Mouse (Mus musculus) lung, postnatal 0 days (tissue): Measurements from ENCODE around the gene Ago3. TPM values are rescaled to one million over a fixed set of nuclear protein-coding genes. Genes with fewer than 3 reads are reported as not detected.
A peak's percentile ranks its signal among the peaks of the same experiment; 100 is the strongest.

Experiments
- ATAC-seq: fragments of 200-750 bp; cut with Nextera tagmentation; 2 replicates; pipeline ENCODE4 v1.8.0; 2017; ENCODE audit warnings: moderate library complexity
- DNase-seq: peaks from one replicate; pipeline ENCODE4 v3.0.0-alpha.2; 2016; ENCODE audit warnings: low spot score
- H3K27ac ChIP-seq: fragments of 300-500 bp; sonication (generic); 2 replicates; pipeline ENCODE4 v1.5.1; 2014; ENCODE audit warnings: antibody characterized with exemption, mild to moderate bottlenecking, low read length, mixed read lengths
- H3K27me3 ChIP-seq: fragments of 300-500 bp; sonication (generic); replicated peaks from 2 replicates; pipeline ENCODE4 v1.6.1; 2014; ENCODE audit warnings: low read length, mixed read lengths; ENCODE audit not compliant: insufficient read depth
- H3K36me3 ChIP-seq: fragments of 300-500 bp; sonication (generic); 2 replicates; pipeline ENCODE4 v1.6.1; 2014; ENCODE audit warnings: low read length, mixed read lengths; ENCODE audit not compliant: insufficient read depth
- H3K4me1 ChIP-seq: fragments of 300-500 bp; sonication (generic); 2 replicates; pipeline ENCODE4 v1.6.1; 2014; ENCODE audit warnings: antibody characterized with exemption, low read depth, low read length, mixed read lengths; ENCODE audit not compliant: insufficient read depth
- H3K4me2 ChIP-seq: fragments of 300-500 bp; sonication (generic); replicated peaks from 2 replicates; pipeline ENCODE4 v1.6.1; 2014; ENCODE audit warnings: low read depth, mild to moderate bottlenecking, low read length, moderate library complexity, mixed read lengths
- H3K4me3 ChIP-seq: fragments of 300-500 bp; sonication (generic); 2 replicates; pipeline ENCODE4 v1.5.1; 2014; ENCODE audit warnings: low read depth, low read length
- H3K9ac ChIP-seq: fragments of 300-500 bp; sonication (generic); replicated peaks from 2 replicates; pipeline ENCODE4 v1.6.1; 2014; ENCODE audit warnings: low read depth, mild to moderate bottlenecking
- H3K9me3 ChIP-seq: fragments of 300-500 bp; sonication (generic); 2 replicates; pipeline ENCODE4 v1.6.1; 2016; ENCODE audit warnings: low read length, mixed read lengths
- CTCF ChIP-seq: IDR thresholded peaks from 2 replicates; pipeline ENCODE4 v1.5.1; 2016; ENCODE audit warnings: antibody characterized with exemption, mild to moderate bottlenecking
- EP300 ChIP-seq: IDR thresholded peaks from 2 replicates; pipeline ENCODE4 v1.6.1; 2016; ENCODE audit warnings: antibody characterized with exemption, mild to moderate bottlenecking, control low read depth
- WGBS: fragments of 180-500 bp; shearing (Covaris S2); extraction: QIAGEN DNeasy Blood & Tissue Kit; methylation state at CpG from one replicate; pipeline ENCODE4 v1.1.7; 2014; 5-methylcytosine and 5-hydroxymethylcytosine counted together
- polyA plus RNA-seq: library from polyadenylated mRNA; unstranded; fragments of >200 nt; fragmentation: Nextera tagmentation; extraction: Ambion mirVana; gene quantifications from 2 replicates; pipeline ENCODE4 v1.2.1, GENCODE M21; 2015

The Ago3 gene
- polyA plus RNA-seq, 1 experiment from 2014 or later: 8.6 TPM

GRCm38 (mm10) chr4:126466251-126466750 lies 36.9 kb upstream of the Ago3 start:
- H3K9ac ChIP-seq: no peak overlapping the region
- H3K9me3 ChIP-seq: no peaks in the 10 kb centered on the region
- WGBS: 35% methylated on average over 8 of the region's 8 CpGs
- no peak for ATAC-seq
- no peak overlapping the region for H3K27ac ChIP-seq
- no peak for TF ChIP-seq EP300
- TF ChIP-seq CTCF: no peak
- H3K4me3 ChIP-seq: no peak overlapping the region
- no peaks in the 10 kb centered on the region for H3K27me3 ChIP-seq
- H3K4me1 ChIP-seq: peaks cover 16% of the 10 kb centered on the region; the same call in 1 of the 2 replicates
- no peaks in the 10 kb centered on the region for H3K36me3 ChIP-seq
- H3K4me2 ChIP-seq: no peak overlapping the region
- no peak for DNase-seq

DNA sequence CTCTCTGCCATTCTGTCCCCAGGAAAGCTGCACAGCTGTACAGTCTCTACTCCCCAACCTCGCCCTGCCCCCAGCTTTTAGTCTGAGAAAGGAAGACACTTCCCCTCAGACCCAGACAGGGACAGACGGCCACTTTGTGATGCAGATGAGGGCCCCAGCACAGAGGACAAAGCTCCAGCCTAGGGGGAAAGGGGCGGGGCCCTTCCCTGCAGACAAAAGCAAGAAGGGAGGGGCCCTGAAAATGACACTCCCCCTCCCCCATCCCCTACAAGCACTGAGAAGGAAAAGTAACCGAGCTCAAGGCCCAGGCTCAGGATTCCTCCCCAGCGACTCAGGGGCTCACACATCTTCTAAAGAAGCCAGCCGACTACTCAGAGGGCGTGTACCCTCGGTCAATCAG lies 36.5 kb upstream of the Ago3 start:
- Histone ChIP-seq H3K4me3 (no peak overlapping the region), H3K9me3 (no peaks in the 10 kb centered on the region), H3K27me3 (no peaks in the 10 kb centered on the region), H3K9ac (no peak overlapping the region), H3K36me3 (no peaks in the 10 kb centered on the region), H3K4me1 (peaks cover 16% of the 10 kb centered on the region; the same call in 1 of the 2 replicates), H3K27ac (no peak overlapping the region), H3K4me2 (0 out of 2 replicates have a peak overlapping the region, but pooled peaks have one; percentile 2)
- 16% methylated on average over 8 of the region's 8 CpGs for WGBS
- ATAC-seq (no peak), DNase-seq (peak; percentile 58)
- TF ChIP-seq EP300: no peak
- TF ChIP-seq CTCF: no peak

DNA sequence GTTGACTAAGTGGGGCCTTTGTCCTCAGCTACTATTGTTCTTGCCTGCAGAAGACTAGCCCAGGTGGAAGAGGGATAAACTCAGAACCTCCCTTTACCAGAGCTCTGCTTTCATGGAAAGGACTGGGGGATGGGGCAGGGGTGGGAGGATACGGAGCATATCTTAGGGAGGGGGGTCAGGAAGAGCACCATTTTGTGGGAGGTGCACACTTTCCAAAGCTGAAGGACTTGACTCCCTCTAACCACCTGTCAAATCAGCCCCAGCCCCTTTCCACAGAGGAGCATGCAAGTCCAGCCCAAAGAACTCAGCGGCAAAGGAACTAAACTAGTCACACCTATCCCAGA lies 35.5 kb upstream of the Ago3 start:
- DNase-seq (no peak), ATAC-seq (no peak)
- peaks cover under 1% of the 10 kb centered on the region; the same call in 1 of the 2 replicates for H3K36me3 ChIP-seq
- no peak overlapping the region for H3K27ac ChIP-seq
- peaks cover 16% of the 10 kb centered on the region; the same call in 1 of the 2 replicates for H3K4me1 ChIP-seq
- no peak overlapping the region for H3K4me2 ChIP-seq
- no peaks in the 10 kb centered on the region for H3K27me3 ChIP-seq
- TF ChIP-seq EP300 (no peak), CTCF (no peak)
- no peak overlapping the region for H3K4me3 ChIP-seq
- H3K9ac ChIP-seq: no peak overlapping the region
- 19% methylated on average over 2 of the region's 2 CpGs for WGBS
- H3K9me3 ChIP-seq: no peaks in the 10 kb centered on the region

DNA sequence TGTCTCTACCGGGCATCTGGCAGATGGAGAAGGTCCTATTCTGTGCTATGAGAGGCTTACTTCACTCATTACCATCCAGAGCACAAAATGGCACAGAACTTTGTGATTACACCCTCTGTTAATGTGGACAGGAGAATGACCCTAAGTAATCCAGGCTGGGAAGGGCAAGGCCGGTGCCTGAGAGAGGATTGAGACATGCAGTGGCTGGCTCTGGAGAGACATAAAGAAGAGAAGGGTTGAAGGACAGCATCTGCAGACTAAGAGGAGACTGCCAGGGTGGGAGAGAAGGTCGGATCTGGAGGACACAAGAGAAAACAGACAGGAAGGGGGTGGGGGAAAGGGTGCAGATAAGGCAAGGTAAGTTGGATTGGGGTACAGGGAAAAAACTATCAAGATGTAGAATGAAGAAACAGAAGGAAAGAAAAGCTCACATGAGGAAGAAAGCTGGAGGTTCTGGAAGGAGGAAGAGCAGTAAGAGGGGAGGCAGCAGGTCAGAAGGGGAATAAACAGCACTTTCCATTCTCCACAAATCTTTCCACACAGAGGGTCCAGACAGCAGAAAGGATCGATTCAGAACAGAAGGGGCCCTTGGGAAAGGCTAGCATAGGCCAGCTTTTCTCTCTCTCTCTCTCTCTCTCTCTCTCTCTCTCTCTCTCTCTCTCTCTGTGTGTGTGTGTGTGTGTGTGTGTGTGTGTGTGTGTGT lies 35.0 kb upstream of the Ago3 start:
- WGBS: 39% methylated on average over 4 of the region's 4 CpGs
- Histone ChIP-seq H3K9me3 (no peaks in the 10 kb centered on the region), H3K27me3 (no peaks in the 10 kb centered on the region), H3K4me1 (peaks cover 16% of the 10 kb centered on the region; the same call in 1 of the 2 replicates), H3K27ac (no peak overlapping the region), H3K4me3 (no peak overlapping the region), H3K9ac (no peak overlapping the region), H3K36me3 (peaks cover 6% of the 10 kb centered on the region; the same call in 1 of the 2 replicates), H3K4me2 (no peak overlapping the region)
- ATAC-seq (no peak), DNase-seq (no peak)
- TF ChIP-seq CTCF (no peak), EP300 (no peak)

GRCm38 (mm10) chr4:126455441-126455840 lies 26.1 kb upstream of the Ago3 start:
- Histone ChIP-seq H3K27me3 (no peaks in the 10 kb centered on the region), H3K27ac (0 out of 2 replicates have a peak overlapping the region, but pooled peaks have one; percentile 12), H3K4me1 (no peaks in the 10 kb centered on the region), H3K9ac (no peak overlapping the region), H3K36me3 (peaks cover 25% of the 10 kb centered on the region; the same call in 1 of the 2 replicates), H3K9me3 (no peaks in the 10 kb centered on the region), H3K4me2 (no peak overlapping the region), H3K4me3 (no peak overlapping the region)
- 68% methylated on average over 7 of the region's 7 CpGs for WGBS
- TF ChIP-seq CTCF: peak; percentile 14; the same call in 1 of the 2 replicates
- TF ChIP-seq EP300: no peak
- ATAC-seq: no peak
- no peak for DNase-seq

DNA sequence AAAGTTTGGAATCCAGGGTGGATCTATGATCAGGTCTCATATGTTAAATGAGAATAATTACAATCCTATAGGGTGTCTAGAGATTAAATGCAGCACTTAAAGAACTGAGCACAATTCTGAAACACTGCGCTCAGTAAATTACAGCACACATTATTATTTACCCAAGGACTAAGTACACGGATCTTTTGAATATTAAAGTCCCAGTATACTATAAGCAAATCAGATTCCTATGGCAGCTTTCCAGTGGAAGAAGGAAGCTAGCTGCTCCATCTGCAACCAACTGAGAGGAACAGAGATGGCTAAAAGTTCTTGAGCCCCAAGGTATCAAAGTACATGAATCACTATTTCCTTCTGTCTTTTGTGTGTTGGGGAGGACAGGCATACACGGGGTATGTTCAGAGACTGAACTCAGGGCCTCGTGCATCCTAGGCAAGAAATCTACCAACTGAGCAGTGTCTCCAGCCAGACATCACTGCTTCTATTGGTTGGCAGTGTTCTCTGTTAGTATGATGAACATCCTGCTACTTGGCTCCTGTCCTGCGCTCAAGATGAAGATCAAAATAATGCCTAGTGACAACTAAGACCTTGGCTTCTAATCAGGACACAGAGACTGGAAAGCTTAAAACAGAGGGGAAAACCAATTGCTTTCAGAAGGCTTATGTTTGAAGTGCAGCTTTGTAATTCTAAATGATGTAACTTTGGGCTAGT lies 25.3 kb upstream of the Ago3 start:
- no peak overlapping the region for H3K27ac ChIP-seq
- no peak overlapping the region for H3K4me2 ChIP-seq
- no peak for TF ChIP-seq CTCF
- 0 out of 2 replicates have a peak, but pooled peaks have one; percentile 22 for TF ChIP-seq EP300
- ATAC-seq: peak; percentile 81
- H3K36me3 ChIP-seq: peaks cover 26% of the 10 kb centered on the region; the same call in 1 of the 2 replicates
- H3K27me3 ChIP-seq: no peaks in the 10 kb centered on the region
- H3K9me3 ChIP-seq: no peaks in the 10 kb centered on the region
- peak; percentile 60 for DNase-seq
- no peaks in the 10 kb centered on the region for H3K4me1 ChIP-seq
- 63% methylated on average over 5 of the region's 5 CpGs for WGBS
- no peak overlapping the region for H3K4me3 ChIP-seq
- H3K9ac ChIP-seq: no peak overlapping the region
